Mouse (Mus musculus) kidney, postnatal 10 days (tissue): ENCODE data around the gene Mip.
"Not testable (repeated sequence)": the region's sequence is repeated elsewhere in the genome, so short reads cannot be mapped to it uniquely, and the experiment has no call there.

ENCODE experiments used
- DNase-seq: peaks from one replicate; pipeline ENCODE4 v3.0.0; 2021; ENCODE audit warnings: mixed read lengths

Mip gene

GRCm38 (mm10) chr10:128225538-128225937 is at the start of gene Mip:
Gene Mip, plus strand, starts transcription at chr10:128225838.
- DNase-seq: no peak

- DNase-seq: peak; percentile 86
Measured at GRCm38 (mm10) chr10:128175996-128176755, 49.5 kb upstream of the Mip start.

- no peak for DNase-seq
Measured at GRCm38 (mm10) chr10:128177316-128177715, 48.3 kb upstream of the Mip start.

GRCm38 (mm10) chr10:128179989-128180388 is 45.6 kb upstream of the Mip start, which contains the start of gene Rbms2:
Gene Rbms2, minus strand, starts transcription at chr10:128180297.
- peak; percentile 53 for DNase-seq

GRCm38 (mm10) chr10:128184296-128184695 is 41.3 kb upstream of the Mip start:
- no peak for DNase-seq

GRCm38 (mm10) chr10:128185277-128185940 is 40.2 kb upstream of the Mip start:
- DNase-seq: peak; percentile 25

GRCm38 (mm10) chr10:128185959-128186358 is 39.7 kb upstream of the Mip start:
- peak; percentile 90 for DNase-seq

- DNase-seq: no peak
Measured at GRCm38 (mm10) chr10:128187181-128187605, 38.4 kb upstream of the Mip start.

- peak; percentile 90 for DNase-seq
Measured at GRCm38 (mm10) chr10:128188242-128188877, 37.3 kb upstream of the Mip start.

- no peak for DNase-seq
Measured at GRCm38 (mm10) chr10:128191472-128191871, 34.2 kb upstream of the Mip start.

GRCm38 (mm10) chr10:128192030-128192766 is 33.4 kb upstream of the Mip start:
- DNase-seq: not testable (repeated sequence)

- no peak for DNase-seq
Measured at GRCm38 (mm10) chr10:128193113-128193512, 32.5 kb upstream of the Mip start.

GRCm38 (mm10) chr10:128194024-128194550 is 31.6 kb upstream of the Mip start, which contains the start of gene Gls2:
Gene Gls2, plus strand, starts transcription at chr10:128194457.
- DNase-seq: peak; percentile 98

GRCm38 (mm10) chr10:128194551-128195461 is 30.8 kb upstream of the Mip start:
- no peak for DNase-seq

- DNase-seq: no peak
Measured at GRCm38 (mm10) chr10:128201856-128202255, 23.8 kb upstream of the Mip start.

- DNase-seq: no peak
Measured at GRCm38 (mm10) chr10:128204941-128205340, 20.7 kb upstream of the Mip start.

GRCm38 (mm10) chr10:128208326-128208725 is 17.3 kb upstream of the Mip start:
- no peak for DNase-seq

GRCm38 (mm10) chr10:128209311-128210009 is 16.2 kb upstream of the Mip start:
- DNase-seq: no peak

GRCm38 (mm10) chr10:128210131-128210530 is 15.5 kb upstream of the Mip start:
- no peak for DNase-seq

- peak; percentile 21 for DNase-seq
Measured at GRCm38 (mm10) chr10:128210954-128211353, 14.7 kb upstream of the Mip start.
